Mouse (Mus musculus) stomach, postnatal 0 days (tissue): ENCODE measurements around the gene Nqo2.

Experiments used
- CTCF ChIP-seq: IDR thresholded peaks from 2 replicates; pipeline ENCODE4 v1.5.1; 2016; ENCODE audit warnings: antibody characterized with exemption, low read depth, mild to moderate bottlenecking, moderate library complexity
- EP300 ChIP-seq: optimal IDR thresholded peaks from 2 replicates; pipeline ENCODE3; 2016; ENCODE audit warnings: antibody characterized with exemption

DNA sequence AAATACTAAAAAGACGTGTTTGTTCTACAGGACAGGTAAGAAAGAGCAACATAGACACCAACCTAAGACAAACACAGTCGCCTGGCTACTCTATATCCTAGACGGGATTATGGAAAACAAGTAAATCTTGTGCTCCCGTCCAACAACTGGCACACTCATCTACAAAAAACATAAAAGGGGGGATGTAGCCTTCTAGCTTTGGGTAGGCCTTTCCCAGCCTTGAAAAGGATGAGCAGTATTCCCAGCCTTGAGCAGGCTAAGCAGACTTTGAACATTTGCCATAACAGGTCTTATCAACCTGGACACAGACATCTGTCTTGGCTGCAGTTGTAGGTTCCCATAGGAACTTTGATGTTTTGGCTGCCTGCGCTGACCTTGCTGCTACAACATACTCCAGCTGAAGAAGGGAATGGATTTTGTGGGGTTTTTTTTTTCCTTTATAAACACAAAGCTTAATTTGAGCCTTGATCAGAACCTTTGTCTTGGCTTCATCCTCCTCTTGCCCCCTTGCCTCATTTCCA is 23.1 kb upstream of the Nqo2 start:
- TF ChIP-seq EP300: no peak
- TF ChIP-seq CTCF: no peak
